Mouse (Mus musculus) G1E-ER4 (cell line): ENCODE data around the gene Hist4h4. TPM values are rescaled to one million over a fixed set of nuclear protein-coding genes. Genes with fewer than 3 reads are reported as not detected.

ENCODE experiments used
- GATA1 ChIP-seq: IDR thresholded peaks from one replicate; pipeline ENCODE4 v1.8.0; 2012; ENCODE audit warnings: low read length, inconsistent platforms
- polyA plus RNA-seq: library from polyadenylated mRNA; stranded (reverse); fragments of >175 nt; gene quantifications from 2 replicates; pipeline ENCODE4 v1.2.3, GENCODE M21; 2012

Hist4h4 gene
- polyA plus RNA-seq, 1 experiment = 1.3 TPM

GRCm38 (mm10) chr6:136803093-136803738, 999 bp downstream of the Hist4h4 start:
- TF ChIP-seq GATA1 = no peak

- no peak for TF ChIP-seq GATA1
Measured at GRCm38 (mm10) chr6:136801274-136801673, 2.9 kb downstream of the Hist4h4 start.

GRCm38 (mm10) chr6:136800710-136801109, 3.5 kb downstream of the Hist4h4 start:
- TF ChIP-seq GATA1 = no peak

GRCm38 (mm10) chr6:136795850-136796249, 8.4 kb downstream of the Hist4h4 start:
- TF ChIP-seq GATA1 = no peak

GRCm38 (mm10) chr6:136795110-136795509, 9.1 kb downstream of the Hist4h4 start:
- no peak for TF ChIP-seq GATA1

GRCm38 (mm10) chr6:136793831-136794525, 10.2 kb downstream of the Hist4h4 start:
- TF ChIP-seq GATA1 = no peak

GRCm38 (mm10) chr6:136792884-136793758, 11.1 kb downstream of the Hist4h4 start:
- TF ChIP-seq GATA1 = no peak

- no peak for TF ChIP-seq GATA1
Measured at GRCm38 (mm10) chr6:136789391-136789971, 14.7 kb downstream of the Hist4h4 start.

GRCm38 (mm10) chr6:136782761-136783160, 21.5 kb downstream of the Hist4h4 start:
- TF ChIP-seq GATA1 = no peak

- no peak for TF ChIP-seq GATA1
Measured at GRCm38 (mm10) chr6:136782146-136782545, 22.1 kb downstream of the Hist4h4 start.

GRCm38 (mm10) chr6:136781377-136781986, 22.7 kb downstream of the Hist4h4 start, which contains the start of gene Gucy2c:
Gene Gucy2c, minus strand, starts transcription at chr6:136781765.
- TF ChIP-seq GATA1 = no peak

- no peak for TF ChIP-seq GATA1
Measured at GRCm38 (mm10) chr6:136776392-136776791, 27.8 kb downstream of the Hist4h4 start.

GRCm38 (mm10) chr6:136769859-136770258, 34.4 kb downstream of the Hist4h4 start:
- TF ChIP-seq GATA1 = no peak

GRCm38 (mm10) chr6:136769143-136769542, 35.1 kb downstream of the Hist4h4 start:
- no peak for TF ChIP-seq GATA1

GRCm38 (mm10) chr6:136763912-136764311, 40.3 kb downstream of the Hist4h4 start:
- no peak for TF ChIP-seq GATA1

Other genes with a start within 250 kb of the Hist4h4 start
- gene Plbd1, start 142.5 kb downstream of the Hist4h4 start, polyA plus RNA-seq = not detected in 2 replicates
- gene Gucy2c, start 22.6 kb downstream of the Hist4h4 start, polyA plus RNA-seq = not detected in 2 replicates
- gene H2afj, start 3.8 kb upstream of the Hist4h4 start, polyA plus RNA-seq = 320 and 434 TPM in 2 replicates
- gene BC049715, start 23.2 kb upstream of the Hist4h4 start, polyA plus RNA-seq = 0.95 and 2.0 TPM in 2 replicates
- 311 and 372 TPM in 2 replicates for gene Wbp11, start 23.8 kb upstream of the Hist4h4 start, polyA plus RNA-seq
- gene Smco3, start 31.0 kb upstream of the Hist4h4 start, polyA plus RNA-seq = not detected in 2 replicates
- gene Art4, start 53.3 kb upstream of the Hist4h4 start, polyA plus RNA-seq = 1.4 and 2.0 TPM in 2 replicates
- not detected in 2 replicates for gene Mgp, start 71.4 kb upstream of the Hist4h4 start, polyA plus RNA-seq
- not detected in 2 replicates for gene Erp27, start 117.8 kb upstream of the Hist4h4 start, polyA plus RNA-seq
- gene Pde6h, start 119.4 kb upstream of the Hist4h4 start, polyA plus RNA-seq = 0.46 and 2.1 TPM in 2 replicates
- gene Arhgdib, start 137.5 kb upstream of the Hist4h4 start, polyA plus RNA-seq = 63.9 and 64.1 TPM in 2 replicates